Mouse (Mus musculus): ENCODE measurements around the gene Rab5a. TPM values are rescaled to one million over a fixed set of nuclear protein-coding genes. Genes with fewer than 3 reads are reported as not detected.
"Not testable (repeated sequence)": the region's sequence is repeated elsewhere in the genome, so short reads cannot be mapped to it uniquely, and the experiment has no call there.

The Rab5a gene
- polyA plus RNA-seq, 1 experiment from 2014 or later: 84.2 TPM

DNA sequence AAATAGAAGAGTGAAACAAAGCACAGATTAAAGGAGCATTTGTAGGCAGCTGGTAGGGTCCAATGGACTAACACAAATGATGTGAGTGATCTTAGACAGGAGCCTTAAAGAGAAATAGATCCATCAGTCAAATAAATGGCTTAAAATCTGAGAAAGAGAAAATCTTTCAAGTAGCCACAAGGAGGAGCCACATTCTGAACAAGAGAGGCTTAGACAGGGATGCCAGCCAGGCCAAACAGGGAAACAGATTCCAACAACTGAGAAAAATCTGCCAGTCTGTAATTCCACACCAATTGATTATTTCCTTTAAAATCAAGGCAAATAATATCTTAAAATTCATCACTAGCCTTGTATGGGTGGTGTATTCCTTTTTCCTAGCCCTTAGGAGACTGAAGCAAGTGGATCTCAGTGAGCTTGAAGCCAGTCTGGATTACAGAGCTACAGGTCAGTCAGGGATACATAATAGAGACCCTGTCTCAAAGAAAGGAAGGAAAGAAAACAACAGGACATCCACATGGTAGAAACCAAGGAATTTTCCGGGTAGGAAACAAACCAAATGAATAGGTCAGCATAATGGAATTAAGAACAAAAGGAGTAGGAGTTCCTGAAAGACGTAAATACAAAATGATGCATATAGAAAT lies 33.4 kb downstream of the Rab5a start:
- 95% methylated on average over 2 of the region's 2 CpGs for WGBS (ENCODE audit: missing documents)
- Histone ChIP-seq H3K27ac (no peak overlapping the region), H3K4me3 (ENCODE audit: inconsistent target) (no peak overlapping the region), H3K79me2 (ENCODE audit: inconsistent target) (no peaks in the 10 kb centered on the region), H3K36me3 (ENCODE audit: inconsistent target) (no peaks in the 10 kb centered on the region)

DNA sequence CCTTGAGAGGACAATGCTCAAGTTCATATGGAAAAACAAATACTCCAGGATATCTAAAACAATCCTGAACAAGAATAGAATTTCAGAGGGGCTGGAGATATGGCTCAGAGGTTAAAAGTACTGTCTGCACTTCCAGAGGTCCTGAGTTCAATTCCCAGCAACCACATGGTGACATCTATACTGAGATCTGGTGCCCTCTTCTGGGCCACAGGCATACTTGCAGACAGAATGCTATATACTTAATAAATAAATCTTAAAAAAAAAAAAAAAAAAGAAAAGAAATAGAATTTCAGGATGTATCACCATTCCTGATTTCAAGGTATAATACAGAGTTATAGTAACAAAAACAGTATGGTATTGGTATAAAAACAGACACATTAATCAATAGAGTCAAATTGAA lies 40.3 kb downstream of the Rab5a start:
- no peaks in the 10 kb centered on the region for H3K79me2 ChIP-seq (ENCODE audit: inconsistent target)
- H3K4me3 ChIP-seq (ENCODE audit: inconsistent target): no peak overlapping the region
- no peaks in the 10 kb centered on the region for H3K36me3 ChIP-seq (ENCODE audit: inconsistent target)
- H3K27ac ChIP-seq: no peak overlapping the region

DNA sequence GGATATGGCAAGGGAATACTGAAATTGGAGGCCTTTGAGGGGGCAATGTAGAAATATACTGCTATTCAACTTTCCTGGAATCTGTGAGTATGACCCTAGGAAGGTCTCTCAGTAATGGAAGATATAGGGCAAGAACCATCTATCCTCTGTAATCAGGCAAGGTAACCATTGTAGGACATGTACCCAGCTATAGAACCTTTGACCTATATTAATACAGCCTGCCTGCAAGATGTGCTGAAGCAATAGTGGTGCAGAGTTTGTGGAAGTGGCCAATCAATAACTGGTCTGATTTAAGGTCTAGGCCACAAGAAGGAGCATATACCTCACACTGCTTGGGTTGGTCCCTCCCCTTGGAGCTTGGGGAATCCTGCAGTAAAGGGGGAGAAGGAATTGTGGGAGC lies 41.5 kb downstream of the Rab5a start:
- H3K27ac ChIP-seq: no peak overlapping the region
- H3K4me3 ChIP-seq (ENCODE audit: inconsistent target): no peak overlapping the region
- H3K36me3 ChIP-seq (ENCODE audit: inconsistent target): no peaks in the 10 kb centered on the region
- H3K79me2 ChIP-seq (ENCODE audit: inconsistent target): no peaks in the 10 kb centered on the region

DNA sequence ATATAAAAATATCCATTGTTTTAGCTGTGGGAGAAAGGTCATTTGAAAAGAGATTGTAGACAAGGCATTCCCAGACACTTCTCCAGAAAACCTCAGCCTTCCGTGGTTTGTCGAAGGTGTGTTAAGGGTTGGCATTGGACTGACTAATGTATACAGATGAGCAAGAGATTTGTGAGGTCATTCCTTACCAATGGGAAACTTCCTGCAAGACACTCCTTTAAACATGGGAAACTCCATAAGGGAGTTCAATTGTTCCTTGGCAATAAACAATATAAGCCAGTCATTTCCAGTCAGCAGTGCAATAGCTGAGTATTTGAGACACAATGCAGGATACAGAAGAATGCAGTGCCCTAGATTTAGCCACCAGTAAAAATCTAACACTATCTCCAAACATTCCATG lies 49.0 kb downstream of the Rab5a start:
- Histone ChIP-seq H3K27ac (no peak overlapping the region), H3K36me3 (ENCODE audit: inconsistent target) (no peaks in the 10 kb centered on the region), H3K79me2 (ENCODE audit: inconsistent target) (no peaks in the 10 kb centered on the region), H3K4me3 (ENCODE audit: inconsistent target) (no peak overlapping the region)
- 96% methylated on average over 2 of the region's 2 CpGs for WGBS (ENCODE audit: missing documents)

DNA sequence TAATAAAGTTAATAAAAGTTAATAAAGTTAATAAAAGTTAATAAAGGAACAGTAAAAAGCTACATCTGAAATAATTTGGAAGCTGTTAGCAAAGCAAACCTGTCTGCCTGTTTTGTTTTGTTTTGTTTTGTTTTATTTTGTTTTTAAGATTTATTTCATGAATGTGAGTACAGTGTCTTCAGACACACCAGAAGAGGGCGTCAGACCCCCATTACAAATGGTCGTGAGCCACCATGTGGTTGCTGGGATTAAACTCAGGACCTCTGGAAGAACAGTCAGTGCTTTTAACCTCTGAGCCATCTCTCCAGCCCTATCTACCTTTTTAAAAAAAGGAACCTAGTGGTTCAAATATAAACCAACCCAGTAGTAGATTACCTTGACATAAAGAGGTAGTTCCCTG lies 52.1 kb downstream of the Rab5a start:
- no peaks in the 10 kb centered on the region for H3K36me3 ChIP-seq (ENCODE audit: inconsistent target)
- H3K27ac ChIP-seq: no peak overlapping the region
- no peak overlapping the region for H3K4me3 ChIP-seq (ENCODE audit: inconsistent target)
- no peaks in the 10 kb centered on the region for H3K79me2 ChIP-seq (ENCODE audit: inconsistent target)
- 42% methylated on average over 2 of the region's 2 CpGs for WGBS (ENCODE audit: missing documents)

DNA sequence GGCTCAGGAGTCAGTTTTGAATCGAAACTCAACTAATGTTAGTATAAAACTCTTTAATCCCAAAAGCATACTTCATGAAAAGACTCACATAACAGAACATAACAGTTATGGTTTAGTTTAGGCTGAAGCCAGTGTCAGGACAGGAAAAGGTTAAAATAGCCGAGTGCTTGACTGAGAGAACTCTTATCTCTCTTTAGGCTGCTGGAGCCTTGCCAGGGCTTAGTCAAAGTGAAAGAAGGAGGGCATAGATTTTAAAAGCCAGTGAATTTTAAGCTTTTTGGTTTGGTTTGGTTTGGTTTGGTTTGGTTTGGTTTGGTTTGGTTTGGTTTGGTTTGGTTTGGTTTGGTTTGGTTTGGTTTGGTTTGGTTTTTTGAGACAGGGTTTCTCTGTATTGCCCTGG lies 53.4 kb downstream of the Rab5a start:
- Histone ChIP-seq H3K79me2 (ENCODE audit: inconsistent target) (no peaks in the 10 kb centered on the region), H3K27ac (no peak overlapping the region), H3K4me3 (ENCODE audit: inconsistent target) (no peak overlapping the region), H3K36me3 (ENCODE audit: inconsistent target) (no peaks in the 10 kb centered on the region)
- 69% methylated on average over 2 of the region's 2 CpGs for WGBS (ENCODE audit: missing documents)

DNA sequence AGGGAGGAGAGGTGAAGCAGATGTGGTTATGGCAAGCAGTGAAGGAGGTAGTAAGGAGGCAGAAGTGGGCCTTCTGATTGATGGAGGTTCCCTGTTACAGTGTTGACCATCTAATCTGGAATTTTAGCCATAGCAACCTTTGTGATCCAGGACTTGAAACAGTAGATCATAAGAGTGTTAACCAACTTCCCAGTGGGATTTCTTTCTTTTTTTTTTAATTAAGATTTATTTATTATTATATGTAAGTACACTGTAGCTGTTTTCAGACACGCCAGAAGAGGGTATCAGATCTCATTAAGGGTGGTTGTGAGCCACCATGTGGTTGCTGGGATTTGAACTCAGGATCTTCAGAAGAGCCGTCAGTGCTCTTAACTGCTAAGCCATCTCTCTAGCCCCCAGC lies 60.3 kb downstream of the Rab5a start, which contains the start of gene Pp2d1:
Pp2d1 (minus strand) TSS at position 101 of the 400 bp plus-strand sequence.
- WGBS (ENCODE audit: missing documents): 94% methylated on average over 2 of the region's 2 CpGs
- not testable (repeated sequence) for H3K36me3 ChIP-seq (ENCODE audit: inconsistent target); H3K79me2 ChIP-seq (ENCODE audit: inconsistent target); H3K27ac ChIP-seq; H3K4me3 ChIP-seq (ENCODE audit: inconsistent target)

DNA sequence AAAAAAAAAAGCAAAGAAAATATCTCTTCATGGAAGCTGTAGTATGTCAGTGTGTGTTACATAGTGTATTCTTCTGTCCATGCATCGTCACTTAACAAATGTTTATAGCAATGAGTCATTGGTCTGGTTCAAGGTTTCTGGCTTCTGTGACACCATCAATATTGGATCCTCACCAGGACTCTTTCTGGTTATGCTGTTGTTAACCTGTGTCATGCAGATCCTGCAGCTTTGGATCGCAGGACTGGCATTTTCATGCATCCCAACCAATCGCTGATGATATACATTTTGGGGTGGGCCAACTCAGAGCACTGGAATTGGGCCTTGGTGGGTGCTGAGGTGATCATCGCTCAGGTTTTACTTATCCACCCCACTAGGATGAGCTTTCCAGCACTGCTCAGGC lies 63.5 kb downstream of the Rab5a start:
- no peaks in the 10 kb centered on the region for H3K79me2 ChIP-seq (ENCODE audit: inconsistent target)
- no peak overlapping the region for H3K4me3 ChIP-seq (ENCODE audit: inconsistent target)
- H3K36me3 ChIP-seq (ENCODE audit: inconsistent target): no peaks in the 10 kb centered on the region
- WGBS (ENCODE audit: missing documents): 96% methylated on average over 4 of the region's 4 CpGs
- H3K27ac ChIP-seq: no peak overlapping the region

DNA sequence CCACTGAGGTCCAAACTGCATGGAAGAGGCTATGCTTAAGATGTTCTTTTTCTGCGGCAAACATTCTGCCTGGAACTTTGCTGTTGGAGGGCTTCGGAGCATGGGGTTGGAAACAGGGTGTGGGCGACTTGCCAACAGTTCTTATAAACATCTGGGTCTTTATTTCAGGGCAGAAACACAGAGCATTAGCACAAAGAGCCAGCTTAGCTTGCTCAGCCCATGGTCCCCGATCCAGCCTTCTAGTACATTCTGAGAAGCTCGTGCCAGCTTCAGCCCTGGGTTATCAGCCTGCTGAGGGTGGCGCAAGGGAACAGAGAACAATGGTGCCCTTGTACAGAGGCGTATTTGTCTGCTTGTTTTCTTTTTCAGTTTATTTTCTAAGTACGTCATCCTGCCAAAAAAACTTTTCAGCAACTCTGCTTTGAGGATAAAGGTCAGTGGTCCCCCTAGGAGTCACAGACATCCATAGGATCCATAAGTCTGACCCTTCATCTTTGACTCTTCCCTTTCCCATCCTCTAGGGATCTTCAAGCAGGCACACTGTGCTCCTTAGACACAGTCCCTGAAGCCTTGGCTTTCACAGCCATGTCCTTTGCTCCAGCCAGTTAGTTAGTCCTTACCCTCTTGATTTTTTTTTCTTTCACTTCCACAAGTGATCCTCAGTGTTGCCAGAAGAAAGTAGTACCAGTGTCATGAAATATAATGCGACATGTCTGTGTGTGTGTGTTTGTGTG lies 64.7 kb downstream of the Rab5a start:
- H3K4me3 ChIP-seq (ENCODE audit: inconsistent target): no peak overlapping the region
- WGBS (ENCODE audit: missing documents): 90% methylated on average over 9 of the region's 9 CpGs
- H3K27ac ChIP-seq: no peak overlapping the region
- H3K36me3 ChIP-seq (ENCODE audit: inconsistent target): no peaks in the 10 kb centered on the region
- no peaks in the 10 kb centered on the region for H3K79me2 ChIP-seq (ENCODE audit: inconsistent target)

DNA sequence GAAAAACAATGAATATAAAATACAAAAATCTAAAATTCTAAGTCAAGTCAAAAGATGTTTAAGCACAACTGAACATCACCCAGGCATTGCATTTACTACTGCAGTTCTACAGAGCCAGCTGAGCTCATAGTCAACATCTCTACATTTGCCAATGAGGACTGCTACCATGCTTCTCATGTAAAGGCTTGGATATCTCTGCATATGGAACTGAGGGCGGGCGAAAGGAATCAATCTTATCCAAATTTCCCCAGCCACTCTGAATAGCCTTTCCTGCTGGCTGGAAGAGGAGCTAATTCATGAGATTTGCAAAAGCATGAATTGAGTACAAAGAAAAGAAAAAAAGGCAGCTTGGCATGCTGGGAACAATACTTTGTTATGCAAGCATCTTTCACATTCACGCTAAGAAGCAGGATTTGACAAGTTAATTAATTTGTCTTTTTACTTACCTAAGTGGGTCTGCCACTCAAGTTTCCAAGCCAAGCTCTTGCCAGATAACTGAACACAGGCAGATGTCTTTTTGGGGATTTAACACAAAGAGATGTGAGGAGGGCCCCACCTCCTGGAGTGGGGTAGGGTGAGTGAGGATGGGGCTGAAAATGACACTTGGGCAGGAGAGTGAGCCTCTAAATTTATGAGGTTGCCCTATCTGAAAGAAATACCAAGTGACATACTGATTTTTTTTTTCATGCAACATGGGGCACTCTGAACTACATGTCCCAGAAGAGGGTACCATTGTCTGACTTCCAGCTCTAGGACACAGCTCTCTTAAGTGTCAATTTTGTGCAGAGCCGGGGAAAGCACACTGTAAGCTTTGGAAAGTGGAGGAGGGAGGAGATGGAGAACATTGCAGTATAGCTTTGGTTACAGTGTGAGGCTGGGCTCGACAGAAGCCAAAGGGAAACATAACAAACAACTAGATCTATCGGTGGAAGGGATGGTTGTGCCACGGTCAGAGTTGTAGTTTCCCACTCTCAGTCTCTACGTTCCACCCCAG lies 72.6 kb downstream of the Rab5a start:
- H3K27ac ChIP-seq: no peak overlapping the region
- no peak overlapping the region for H3K4me3 ChIP-seq (ENCODE audit: inconsistent target)
- WGBS (ENCODE audit: missing documents): 94% methylated on average over 6 of the region's 8 CpGs
- H3K36me3 ChIP-seq (ENCODE audit: inconsistent target): no peaks in the 10 kb centered on the region
- no peaks in the 10 kb centered on the region for H3K79me2 ChIP-seq (ENCODE audit: inconsistent target)

DNA sequence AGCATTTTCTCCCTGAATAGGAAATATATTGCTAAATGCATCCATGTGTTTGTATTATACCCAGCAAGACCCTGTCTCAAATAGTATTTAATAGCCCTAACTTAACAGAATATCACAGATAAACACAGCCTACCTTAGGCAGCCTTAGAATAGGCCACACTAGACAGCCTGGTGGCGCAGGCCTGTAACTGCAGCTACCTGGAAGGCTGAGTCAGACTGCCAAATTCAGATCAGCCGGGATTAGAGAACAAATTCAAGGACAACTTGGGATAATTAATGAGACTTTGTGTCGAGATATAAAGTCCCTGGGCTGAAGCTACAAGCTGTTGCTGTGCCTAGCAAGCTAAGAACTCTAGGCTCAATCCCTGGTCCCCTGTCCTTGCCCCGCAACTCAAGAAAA lies 75.1 kb downstream of the Rab5a start:
- WGBS (ENCODE audit: missing documents): 78% methylated on average over 4 of the region's 4 CpGs
- Histone ChIP-seq H3K79me2 (ENCODE audit: inconsistent target) (no peaks in the 10 kb centered on the region), H3K36me3 (ENCODE audit: inconsistent target) (no peaks in the 10 kb centered on the region), H3K4me3 (ENCODE audit: inconsistent target) (no peak overlapping the region), H3K27ac (no peak overlapping the region)

DNA sequence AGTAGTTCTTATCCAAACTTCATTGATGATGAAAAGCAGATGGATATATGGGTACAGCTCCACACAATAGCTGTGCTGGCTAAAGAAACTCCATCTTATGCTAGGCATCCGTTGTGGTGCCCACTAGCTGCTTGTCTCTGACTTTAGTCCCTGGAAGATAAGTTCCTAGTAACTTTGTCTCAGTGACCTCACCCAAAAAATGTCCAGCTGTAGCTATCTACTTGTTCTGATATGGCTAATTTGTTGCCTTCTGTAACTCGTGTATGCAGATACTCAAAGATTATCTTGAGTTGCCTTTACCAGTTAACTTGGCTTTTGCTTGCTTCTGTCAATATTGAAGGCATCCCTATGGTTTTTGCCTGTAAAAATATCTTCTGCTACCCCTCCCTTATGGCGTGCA lies 75.8 kb downstream of the Rab5a start:
- no peaks in the 10 kb centered on the region for H3K36me3 ChIP-seq (ENCODE audit: inconsistent target)
- no peak overlapping the region for H3K27ac ChIP-seq
- WGBS (ENCODE audit: missing documents): 83% methylated on average over 3 of the region's 3 CpGs
- no peaks in the 10 kb centered on the region for H3K79me2 ChIP-seq (ENCODE audit: inconsistent target)
- no peak overlapping the region for H3K4me3 ChIP-seq (ENCODE audit: inconsistent target)
